Mouse (Mus musculus): ENCODE data around the gene Cldn22. TPM values are rescaled to one million over a fixed set of nuclear protein-coding genes. Genes with fewer than 3 reads are reported as not detected.

Gene Cldn22
- total and polyA plus RNA-seq, 3 experiments = not detected

- H3K4me1 ChIP-seq (ENCODE audit: control insufficient read depth in 1 of 2, insufficient read depth in 2 of 2, low read length in 2 of 2) = no peaks in the 10 kb centered on the region
- H3K9me3 ChIP-seq (replicated peaks; ENCODE audit: insufficient read depth, low read length) = no peaks in the 10 kb centered on the region
- no peaks in the 10 kb centered on the region for H3K79me2 ChIP-seq (ENCODE audit: control insufficient read depth, insufficient read depth, low read length, poor library complexity)
- no peak overlapping the region for H3K9ac ChIP-seq (ENCODE audit: control insufficient read depth, low read depth, low read length, poor library complexity, severe bottlenecking)
- no peak overlapping the region for H3K4me3 ChIP-seq (ENCODE audit: control insufficient read depth in 1 of 2, insufficient read depth in 1 of 2, low read depth in 2 of 2, low read length in 2 of 2)
- no peaks in the 10 kb centered on the region for H3K36me3 ChIP-seq (ENCODE audit: control insufficient read depth in 1 of 2, insufficient read depth in 2 of 2, low read length in 2 of 2)
- H3K27me3 ChIP-seq (ENCODE audit: control insufficient read depth in 1 of 2, insufficient read depth in 2 of 2, low read length in 2 of 2) = no peaks in the 10 kb centered on the region
- DNase-seq (ENCODE audit: low read depth, low spot score) = no peak
- no peak overlapping the region for H3K27ac ChIP-seq (ENCODE audit: control insufficient read depth, low read depth, low read length)
- TF ChIP-seq ZNF384 (IDR thresholded peaks at IDR 0.05; ENCODE audit: low read depth, low read length) (no peak), NRF1 (IDR thresholded peaks at IDR 0.05; ENCODE audit: insufficient read depth, low read depth, low read length, poor library complexity, severe bottlenecking) (no peak), POLR2AphosphoS2 (IDR thresholded peaks at IDR 0.05; ENCODE audit: low read length) (no peak), MYB (IDR thresholded peaks at IDR 0.05; ENCODE audit: low read depth, low read length) (no peak), CHD2 (IDR thresholded peaks at IDR 0.05; ENCODE audit: low read length) (no peak), USF1 (IDR thresholded peaks at IDR 0.05; ENCODE audit: low read depth, low read length) (no peak), TAL1 (IDR thresholded peaks at IDR 0.05; ENCODE audit: low read length) (no peak), POLR2AphosphoS5 (IDR thresholded peaks at IDR 0.05; ENCODE audit: borderline replicate concordance, low read depth, low read length) (no peak), MEF2A (IDR thresholded peaks at IDR 0.05; ENCODE audit: extremely low read depth, insufficient replicate concordance, low read depth, low read length, poor library complexity, severe bottlenecking) (no peak), ELF1 (IDR thresholded peaks at IDR 0.05; ENCODE audit: low read depth, low read length) (no peak), JUND (IDR thresholded peaks at IDR 0.05; ENCODE audit: low read depth, low read length) (no peak), TCF12 (IDR thresholded peaks at IDR 0.05; ENCODE audit: low read depth, low read length) (no peak)
Measured at GRCm38 (mm10) chr8:47847161-47847560, 22.9 kb downstream of the Cldn22 start.

GRCm38 (mm10) chr8:47847931-47848330 lies 23.6 kb downstream of the Cldn22 start:
- DNase-seq (ENCODE audit: low read depth, low spot score) = no peak
- Histone ChIP-seq H3K27me3 (ENCODE audit: control insufficient read depth in 1 of 2, insufficient read depth in 2 of 2, low read length in 2 of 2) (no peaks in the 10 kb centered on the region), H3K36me3 (ENCODE audit: control insufficient read depth in 1 of 2, insufficient read depth in 2 of 2, low read length in 2 of 2) (no peaks in the 10 kb centered on the region), H3K4me3 (ENCODE audit: control insufficient read depth in 1 of 2, insufficient read depth in 1 of 2, low read depth in 2 of 2, low read length in 2 of 2) (no peak overlapping the region), H3K9ac (ENCODE audit: control insufficient read depth, low read depth, low read length, poor library complexity, severe bottlenecking) (no peak overlapping the region), H3K27ac (ENCODE audit: control insufficient read depth, low read depth, low read length) (no peak overlapping the region), H3K79me2 (ENCODE audit: control insufficient read depth, insufficient read depth, low read length, poor library complexity) (no peaks in the 10 kb centered on the region), H3K9me3 (replicated peaks; ENCODE audit: insufficient read depth, low read length) (no peaks in the 10 kb centered on the region), H3K4me1 (ENCODE audit: control insufficient read depth in 1 of 2, insufficient read depth in 2 of 2, low read length in 2 of 2) (no peaks in the 10 kb centered on the region)
- no peak for TF ChIP-seq USF1 (IDR thresholded peaks at IDR 0.05; ENCODE audit: low read depth, low read length)
- no peak for TF ChIP-seq ZKSCAN1 (IDR thresholded peaks at IDR 0.05; ENCODE audit: low read depth, low read length)
- no peak for TF ChIP-seq TCF12 (IDR thresholded peaks at IDR 0.05; ENCODE audit: low read depth, low read length)
- TF ChIP-seq RCOR1 (IDR thresholded peaks at IDR 0.05; ENCODE audit: low read depth, low read length) = no peak
- TF ChIP-seq ZMIZ1 (IDR thresholded peaks at IDR 0.05; ENCODE audit: low read depth, low read length) = no peak
- TF ChIP-seq MYC (IDR thresholded peaks at IDR 0.05; ENCODE audit: low read depth, low read length) = no peak
- TF ChIP-seq POLR2AphosphoS5 (IDR thresholded peaks at IDR 0.05; ENCODE audit: borderline replicate concordance, low read depth, low read length) = no peak
- no peak for TF ChIP-seq KAT2A (conservative IDR thresholded peaks at IDR 0.05; ENCODE audit: low read depth, low read length)
- TF ChIP-seq JUND (IDR thresholded peaks at IDR 0.05; ENCODE audit: low read depth, low read length) = no peak
- no peak for TF ChIP-seq CHD1 (IDR thresholded peaks at IDR 0.05; ENCODE audit: low read depth, low read length)
- TF ChIP-seq POLR2A (IDR thresholded peaks at IDR 0.05; ENCODE audit: control insufficient read depth in 1 of 2, insufficient read depth in 1 of 2, low read depth in 1 of 2, low read length in 2 of 2, poor library complexity in 1 of 2) = no peak

Data from MEL (cell line).